Mouse (Mus musculus) MEL (cell line): ENCODE measurements around the gene Cflar. TPM values are rescaled to one million over a fixed set of nuclear protein-coding genes. Genes with fewer than 3 reads are reported as not detected.
"Not testable (repeated sequence)": the region's sequence is repeated elsewhere in the genome, so short reads cannot be mapped to it uniquely, and the experiment has no call there.

Experiments used
- DNase-seq: peaks from one replicate; pipeline ENCODE4 v3.0.0; 2011; ENCODE audit warnings: low read depth, low spot score
- H3K27ac ChIP-seq: 2 replicates; pipeline ENCODE4 v1.5.1; 2012; ENCODE audit warnings: low read depth, mild to moderate bottlenecking, control low read depth, low read length, moderate library complexity; ENCODE audit not compliant: control insufficient read depth
- H3K27me3 ChIP-seq, 2 experiments: fragments of 150-350 bp in 1 of 2; sonication (generic) in 1 of 2; 2 replicates each; pipeline ENCODE4 v1.6.1; 2012; ENCODE audit warnings: low read length in 2 of 2, mild to moderate bottlenecking in 2 of 2, improper control_type of control experiment in 1 of 2, moderate library complexity in 1 of 2; ENCODE audit not compliant: insufficient read depth in 2 of 2, control insufficient read depth in 1 of 2
- H3K36me3 ChIP-seq, 2 experiments: 2 replicates each; pipeline ENCODE4 v1.6.1; 2012 to 2014; ENCODE audit warnings: low read length in 2 of 2, improper control_type of control experiment in 1 of 2, inconsistent platforms in 1 of 2, mild to moderate bottlenecking in 1 of 2; ENCODE audit not compliant: insufficient read depth in 2 of 2, control insufficient read depth in 1 of 2
- H3K4me1 ChIP-seq, 2 experiments: fragments of 150-350 bp in 1 of 2; sonication (generic) in 1 of 2; 2 replicates each; pipeline ENCODE4 v1.6.1; 2012; ENCODE audit warnings: low read length in 2 of 2, improper control_type of control experiment in 1 of 2, mild to moderate bottlenecking in 1 of 2; ENCODE audit not compliant: insufficient read depth in 2 of 2, control insufficient read depth in 1 of 2
- H3K4me3 ChIP-seq, 2 experiments: fragments of 150-350 bp in 1 of 2; sonication (generic) in 1 of 2; 2 replicates each; pipeline ENCODE4 v1.5.1; 2012; ENCODE audit warnings: low read depth in 2 of 2, low read length in 2 of 2, mild to moderate bottlenecking in 2 of 2, moderate library complexity in 2 of 2, control low read depth in 1 of 2, improper control_type of control experiment in 1 of 2; ENCODE audit not compliant: control insufficient read depth in 1 of 2, insufficient read depth in 1 of 2
- H3K79me2 ChIP-seq: 2 replicates; pipeline ENCODE4 v1.6.1; 2012; ENCODE audit warnings: mild to moderate bottlenecking, low read length, moderate library complexity; ENCODE audit not compliant: control insufficient read depth, poor library complexity, insufficient read depth
- H3K9ac ChIP-seq: 2 replicates; pipeline ENCODE4 v1.6.1; 2012; ENCODE audit warnings: low read depth, mild to moderate bottlenecking, control low read depth, low read length, moderate library complexity; ENCODE audit not compliant: control insufficient read depth, poor library complexity, severe bottlenecking
- H3K9me3 ChIP-seq: fragments of 150-350 bp; sonication (generic); replicated peaks from 2 replicates; pipeline ENCODE4 v1.6.1; 2012; ENCODE audit warnings: mild to moderate bottlenecking, low read length, improper control_type of control experiment, moderate library complexity; ENCODE audit not compliant: insufficient read depth
- E2F4 ChIP-seq: IDR thresholded peaks from 2 replicates; pipeline ENCODE4 v1.6.1; 2011; ENCODE audit warnings: low read depth, low read length, improper control_type of control experiment, borderline replicate concordance
- EP300 ChIP-seq, 2 experiments: IDR thresholded peaks; 2 replicates each; pipeline ENCODE4 v1.6.1; 2011; ENCODE audit warnings: improper control_type of control experiment in 2 of 2, low read length in 2 of 2, low read depth in 1 of 2, mild to moderate bottlenecking in 1 of 2
- HCFC1 ChIP-seq: IDR thresholded peaks from 2 replicates; pipeline ENCODE4 v1.6.1; 2012; ENCODE audit warnings: low read depth, mild to moderate bottlenecking, inconsistent platforms, low read length, improper control_type of control experiment, moderate library complexity
- JUND ChIP-seq: IDR thresholded peaks from 2 replicates; pipeline ENCODE4 v1.6.1; 2011; ENCODE audit warnings: low read depth, mild to moderate bottlenecking, improper control_type of control experiment, low read length
- KAT2A ChIP-seq: conservative IDR thresholded peaks from 2 replicates; pipeline ENCODE4 v1.6.1; 2012; ENCODE audit warnings: low read depth, low read length, improper control_type of control experiment, inconsistent platforms
- NELFE ChIP-seq: IDR thresholded peaks from 2 replicates; pipeline ENCODE4 v1.6.1; 2011; ENCODE audit warnings: low read depth, low read length, improper control_type of control experiment
- TBP ChIP-seq: IDR thresholded peaks from 2 replicates; pipeline ENCODE4 v1.8.0; 2011; ENCODE audit warnings: low read depth, low read length, improper control_type of control experiment
- ZC3H11A ChIP-seq: IDR thresholded peaks from 2 replicates; pipeline ENCODE4 v1.6.1; 2012; ENCODE audit warnings: low read depth, mild to moderate bottlenecking, inconsistent platforms, low read length, improper control_type of control experiment
- ZNF384 ChIP-seq: IDR thresholded peaks from 2 replicates; pipeline ENCODE4 v1.6.1; 2012; ENCODE audit warnings: low read depth, mild to moderate bottlenecking, inconsistent platforms, low read length, improper control_type of control experiment
- polyA plus RNA-seq, 2 experiments: library from polyadenylated mRNA; stranded (reverse) in 1 of 2; unstranded in 1 of 2; fragments of >175 nt in 1 of 2; fragments of >200 nt in 1 of 2; gene quantifications; 2 replicates each; pipeline versions ENCODE4 v1.2.1 to v1.2.4; 2012; ENCODE audit warnings: low replicate concordance in 2 of 2, low read depth in 1 of 2; ENCODE audit not compliant: insufficient read length in 2 of 2, insufficient read depth in 1 of 2, missing spikeins in 1 of 2
- total RNA-seq: library from RNA; depleted of rRNA; stranded (reverse); fragments of 300-350 nt; gene quantifications from 2 replicates; pipeline ENCODE4 v1.2.3, GENCODE M21; 2012

Gene Cflar
- total and polyA plus RNA-seq, 3 experiments = 13.1 to 13.2 TPM; not detected in 1

GRCm38 (mm10) chr1:58796853-58797252, 85.5 kb downstream of the Cflar start:
- Histone ChIP-seq H3K4me3 (peak overlapping the region; percentile 14 to 27; a peak in 2 of 4 replicates), H3K9ac (peak overlapping the region; percentile 3; the same call in 1 of the 2 replicates), H3K36me3 (peaks cover 0 to 17% of the 10 kb centered on the region in 2 experiments; a peak in 2 of 4 replicates), H3K4me1 (peaks cover 0 to 9% of the 10 kb centered on the region in 2 experiments; a peak in 2 of 4 replicates), H3K79me2 (peaks cover 23% of the 10 kb centered on the region), H3K27ac (no peak overlapping the region), H3K27me3 (no peaks in the 10 kb centered on the region), H3K9me3 (no peaks in the 10 kb centered on the region)
- TF ChIP-seq NELFE (no peak), ZNF384 (no peak), HCFC1 (no peak)
- DNase-seq = peak; percentile 13

GRCm38 (mm10) chr1:58797370-58797769, 86.1 kb downstream of the Cflar start:
- Histone ChIP-seq H3K27me3 (no peaks in the 10 kb centered on the region), H3K9me3 (no peaks in the 10 kb centered on the region), H3K36me3 (peaks cover 0 to 17% of the 10 kb centered on the region in 2 experiments; a peak in 2 of 4 replicates), H3K27ac (no peak overlapping the region), H3K9ac (no peak overlapping the region), H3K79me2 (peaks cover 23% of the 10 kb centered on the region), H3K4me1 (peaks cover 0 to 9% of the 10 kb centered on the region in 2 experiments; a peak in 2 of 4 replicates), H3K4me3 (peak overlapping the region in 1 of 2 experiments; percentile 11; a peak in 1 of 4 replicates)
- no peak for TF ChIP-seq KAT2A
- 0 out of 4 replicates have a peak, but pooled peaks of 1 of the 2 experiments have one; percentile 22 for TF ChIP-seq EP300 (IDR thresholded peaks at IDR 0.05; ENCODE audit: low read depth in 1 of 2, low read length in 2 of 2)
- peak; percentile 54 for DNase-seq

GRCm38 (mm10) chr1:58798911-58799310, 87.6 kb downstream of the Cflar start:
- no peak for DNase-seq
- Histone ChIP-seq H3K79me2 (peaks cover 24% of the 10 kb centered on the region), H3K4me1 (peaks cover 0 to 9% of the 10 kb centered on the region in 2 experiments; a peak in 2 of 4 replicates), H3K27me3 (no peaks in the 10 kb centered on the region), H3K9ac (no peak overlapping the region), H3K27ac (no peak overlapping the region)
- no peak for TF ChIP-seq E2F4
- TF ChIP-seq JUND = no peak
- no peak for TF ChIP-seq HCFC1
- TF ChIP-seq ZC3H11A = no peak
- TF ChIP-seq, all 39 proteins: peak for 0
- no peak overlapping the region for H3K4me3 ChIP-seq
- H3K9me3 ChIP-seq = no peaks in the 10 kb centered on the region
- H3K36me3 ChIP-seq = peaks cover 0 to 19% of the 10 kb centered on the region in 2 experiments; a peak in 2 of 4 replicates

GRCm38 (mm10) chr1:58800644-58801043, 89.3 kb downstream of the Cflar start:
- not testable (repeated sequence) for H3K27me3 ChIP-seq, H3K4me1 ChIP-seq, H3K4me3 ChIP-seq, DNase-seq, H3K9me3 ChIP-seq, H3K27ac ChIP-seq, H3K9ac ChIP-seq
- H3K36me3 ChIP-seq = peaks cover 0 to 17% of the 10 kb centered on the region in 2 experiments; a peak in 2 of 4 replicates
- peaks cover 25% of the 10 kb centered on the region for H3K79me2 ChIP-seq
- peak; percentile 83 for TF ChIP-seq TBP
